Mouse (Mus musculus) erythroblast, embryonic 14.5 days (primary cell): ENCODE data around the gene Ffar3. TPM values are rescaled to one million over a fixed set of nuclear protein-coding genes. Genes with fewer than 3 reads are reported as not detected.
"Not testable (repeated sequence)": the region's sequence is repeated elsewhere in the genome, so short reads cannot be mapped to it uniquely, and the experiment has no call there.

Experiments used
- H3K27me3 ChIP-seq: 2 replicates; pipeline ENCODE4 v1.6.1; 2012; ENCODE audit warnings: inconsistent platforms; ENCODE audit not compliant: control insufficient read depth
- H3K36me3 ChIP-seq: 2 replicates; pipeline ENCODE4 v1.6.1; 2012; ENCODE audit warnings: mild to moderate bottlenecking, inconsistent platforms; ENCODE audit not compliant: control insufficient read depth
- H3K4me1 ChIP-seq: 2 replicates; pipeline ENCODE4 v1.6.1; 2012; ENCODE audit warnings: inconsistent platforms; ENCODE audit not compliant: control insufficient read depth
- H3K4me3 ChIP-seq: replicated peaks from 2 replicates; pipeline ENCODE3; 2012; ENCODE audit warnings: moderate library complexity, mild to moderate bottlenecking, inconsistent platforms
- H3K9me3 ChIP-seq: 2 replicates; pipeline ENCODE4 v1.6.1; 2012; ENCODE audit warnings: low read length, inconsistent platforms, mixed read lengths; ENCODE audit not compliant: control insufficient read depth
- GATA1 ChIP-seq: IDR thresholded peaks from 2 replicates; pipeline ENCODE4 v1.6.1; 2012; ENCODE audit warnings: low read length, inconsistent platforms, mixed read lengths
- TAL1 ChIP-seq: IDR thresholded peaks from 3 replicates; pipeline ENCODE4 v1.6.1; 2012; ENCODE audit warnings: low read length, inconsistent platforms, mixed read lengths
- polyA plus RNA-seq: library from polyadenylated mRNA; stranded (reverse); fragments of >175 nt; gene quantifications from 2 replicates; pipeline ENCODE4 v1.2.3, GENCODE M21; 2012

Ffar3 gene
- polyA plus RNA-seq, 1 experiment: not detected

DNA sequence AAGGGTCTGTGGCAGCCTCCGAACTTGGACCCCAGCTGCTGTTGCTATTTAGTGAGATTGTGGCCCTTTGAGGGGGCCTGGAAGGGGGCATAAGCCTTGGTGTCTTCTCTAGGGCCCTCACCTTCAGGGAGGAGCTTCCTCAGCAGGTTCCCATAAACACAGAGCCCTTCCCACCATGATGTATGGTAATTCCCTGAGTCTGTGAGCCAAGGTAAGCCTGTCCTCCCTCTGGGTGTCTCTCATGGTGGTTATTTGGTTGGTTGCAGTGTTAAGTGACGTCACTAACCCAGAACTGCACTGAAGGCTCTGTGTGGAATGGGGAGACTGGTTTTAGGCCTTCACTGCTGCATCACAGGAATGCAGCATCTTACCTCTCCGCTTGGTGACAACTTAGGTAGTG is 26.6 kb downstream of the Ffar3 start:
- Histone ChIP-seq H3K9me3 (peaks cover 2% of the 10 kb centered on the region; the same call in 1 of the 2 replicates), H3K4me1 (no peaks in the 10 kb centered on the region), H3K36me3 (no peaks in the 10 kb centered on the region)

DNA sequence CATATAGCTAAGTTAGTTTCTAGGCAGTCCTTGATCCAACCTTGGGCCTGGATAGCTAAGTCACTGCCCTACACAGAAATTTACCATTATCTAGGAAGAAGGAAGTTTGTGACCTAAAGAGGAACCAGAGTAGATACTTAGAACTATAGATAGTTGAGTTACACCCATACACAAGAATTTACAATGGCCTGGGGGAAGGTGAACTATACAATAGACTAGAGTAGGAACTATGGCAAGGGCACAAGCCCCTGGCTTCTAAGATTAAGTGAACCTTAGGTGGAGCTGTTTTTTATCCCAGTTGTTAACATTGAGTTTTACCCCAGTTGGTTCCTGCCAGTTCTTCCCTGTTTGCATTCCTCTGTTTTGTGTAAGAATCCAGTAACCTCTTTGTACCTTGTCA is 27.1 kb downstream of the Ffar3 start:
- not testable (repeated sequence) for H3K27me3 ChIP-seq, H3K36me3 ChIP-seq, H3K9me3 ChIP-seq, H3K4me1 ChIP-seq, H3K4me3 ChIP-seq

More for the DNA sequence above, 26.6 kb downstream of the Ffar3 start:
- TF ChIP-seq GATA1 (no peak), TAL1 (no peak)
- Histone ChIP-seq H3K27me3 (no peaks in the 10 kb centered on the region), H3K4me3 (no peak overlapping the region)

DNA sequence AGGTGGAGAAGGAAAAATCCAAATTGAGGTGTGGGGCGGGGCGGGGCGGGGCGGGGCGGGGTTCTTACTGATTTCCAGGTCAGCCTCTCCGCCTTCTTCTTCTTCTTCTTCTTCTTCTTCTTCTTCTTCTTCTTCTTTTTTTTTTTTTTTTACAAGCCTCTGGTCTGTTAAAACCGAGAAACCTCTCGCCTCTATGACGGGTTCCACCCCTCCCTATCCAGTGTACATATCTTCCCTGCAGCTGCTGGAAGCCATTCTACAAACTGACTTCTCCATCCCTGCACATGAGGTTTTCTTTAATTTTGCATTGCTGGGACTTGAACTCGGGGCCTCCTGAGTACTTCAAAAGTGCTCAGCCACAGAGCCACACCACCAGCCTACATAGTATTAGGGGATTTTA is 29.3 kb downstream of the Ffar3 start:
- TF ChIP-seq GATA1 (no peak), TAL1 (no peak)
- Histone ChIP-seq H3K4me3 (no peak overlapping the region), H3K4me1 (no peaks in the 10 kb centered on the region), H3K36me3 (no peaks in the 10 kb centered on the region), H3K27me3 (no peaks in the 10 kb centered on the region), H3K9me3 (peaks cover 2% of the 10 kb centered on the region; the same call in 1 of the 2 replicates)

DNA sequence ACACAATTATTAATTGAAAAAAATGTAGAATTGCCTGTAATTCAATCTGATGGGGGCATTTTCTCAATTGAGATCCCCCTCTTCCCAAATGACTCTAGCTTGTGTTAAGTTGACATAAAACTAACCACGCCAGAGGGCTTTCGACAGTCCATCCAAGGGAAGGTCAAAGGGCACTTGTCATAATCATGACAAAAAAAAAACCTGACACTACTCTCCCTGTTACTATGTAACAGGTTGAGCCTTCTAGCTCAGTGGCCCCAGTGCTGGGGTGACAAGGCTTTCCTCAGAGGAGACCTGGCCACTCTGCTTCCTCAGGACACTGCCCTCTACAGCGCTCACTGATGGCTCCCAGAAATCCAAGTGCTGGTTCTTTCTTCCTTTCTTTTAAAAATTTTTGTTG is 31.7 kb downstream of the Ffar3 start:
- Histone ChIP-seq H3K9me3 (peaks cover 2% of the 10 kb centered on the region; the same call in 1 of the 2 replicates), H3K27me3 (no peaks in the 10 kb centered on the region), H3K4me1 (no peaks in the 10 kb centered on the region; the same call in 1 of the 2 replicates), H3K36me3 (no peaks in the 10 kb centered on the region), H3K4me3 (no peak overlapping the region)
- TF ChIP-seq TAL1 (no peak), GATA1 (no peak)

DNA sequence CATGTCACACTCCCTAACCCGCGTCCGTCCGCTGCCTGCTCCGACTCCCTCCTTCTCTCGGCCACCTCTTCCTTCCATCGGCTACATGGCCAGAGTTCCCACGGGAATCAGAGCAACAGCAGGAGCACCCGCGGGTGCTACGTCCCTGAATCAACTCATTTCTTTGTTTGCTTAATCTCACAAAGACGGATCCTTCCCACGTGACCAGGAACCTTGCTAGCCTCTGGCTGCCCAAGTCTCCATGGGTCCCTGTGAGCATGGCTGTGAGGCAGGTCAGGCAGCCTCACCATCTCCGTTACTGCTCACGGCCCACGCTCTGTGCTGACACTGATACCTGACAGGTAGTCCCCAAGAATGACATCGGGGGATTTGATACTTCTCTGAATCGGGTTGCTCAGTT is 32.3 kb downstream of the Ffar3 start, which contains the start of gene Ffar2:
TSS of gene Ffar2 (minus strand) at position 101 of the 400 bp plus-strand sequence.
- H3K4me3 ChIP-seq: no peak within 1 kb of the TSS
- H3K36me3 ChIP-seq: no peaks in the 10 kb centered on the region
- no peaks in the 10 kb centered on the region; the same call in 1 of the 2 replicates for H3K4me1 ChIP-seq
- H3K27me3 ChIP-seq: no peaks in the 10 kb centered on the region
- TF ChIP-seq TAL1: no peak
- TF ChIP-seq GATA1: no peak
- peaks cover 2% of the 10 kb centered on the region; the same call in 1 of the 2 replicates for H3K9me3 ChIP-seq

DNA sequence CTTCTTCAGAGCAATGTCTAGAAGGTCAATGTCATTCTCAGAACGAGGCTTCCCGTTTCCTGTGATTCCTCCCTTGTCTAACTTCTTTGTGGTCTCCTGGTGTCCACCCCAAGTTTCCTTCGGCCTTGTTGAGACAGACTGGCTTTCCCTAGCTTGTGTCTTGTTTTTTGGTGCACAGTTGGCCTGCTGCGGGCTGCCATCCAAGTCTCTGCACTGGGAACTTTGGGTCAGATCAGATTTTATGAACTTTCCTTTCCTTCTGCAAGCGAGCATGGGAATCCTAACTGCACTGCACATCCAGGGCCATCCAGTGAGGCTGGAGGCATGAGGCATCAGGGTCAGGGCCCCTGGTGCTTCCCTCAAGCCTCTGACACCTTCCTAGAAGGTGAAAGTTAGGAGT is 34.4 kb downstream of the Ffar3 start:
- H3K4me1 ChIP-seq: no peaks in the 10 kb centered on the region; the same call in 1 of the 2 replicates
- H3K4me3 ChIP-seq: no peak overlapping the region
- no peaks in the 10 kb centered on the region for H3K9me3 ChIP-seq
- H3K27me3 ChIP-seq: no peaks in the 10 kb centered on the region
- TF ChIP-seq GATA1 (no peak), TAL1 (no peak)
- no peaks in the 10 kb centered on the region for H3K36me3 ChIP-seq

DNA sequence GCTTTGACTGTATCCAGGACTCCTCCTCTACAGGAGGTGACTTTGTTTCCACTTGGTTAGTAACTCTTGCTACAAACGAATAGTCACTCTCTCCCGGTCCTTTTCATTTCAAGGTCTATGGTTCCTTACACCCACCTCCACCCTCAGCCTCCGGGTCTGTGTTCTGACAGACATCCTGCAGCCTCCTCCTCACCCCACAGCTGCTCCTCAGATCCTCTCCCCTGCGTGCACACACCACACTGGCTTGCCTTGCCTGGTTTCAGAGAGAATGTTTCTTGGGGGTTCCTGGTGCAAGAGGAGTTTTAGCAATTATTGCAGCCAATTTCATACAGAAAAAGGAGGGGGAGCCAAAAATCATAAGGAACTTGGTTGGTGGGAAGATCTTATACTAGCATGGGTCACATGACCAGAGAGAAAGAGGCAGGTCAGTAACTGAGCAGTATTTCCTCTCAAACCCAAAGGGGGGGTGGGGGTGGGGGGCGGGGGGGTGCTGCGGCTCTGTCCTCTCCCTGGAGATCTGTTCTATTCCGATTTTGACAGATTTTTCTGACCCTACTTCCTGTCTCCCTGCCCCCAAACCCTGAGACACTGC is 35.0 kb downstream of the Ffar3 start:
- Histone ChIP-seq H3K4me1 (no peaks in the 10 kb centered on the region; the same call in 1 of the 2 replicates), H3K4me3 (no peak overlapping the region), H3K27me3 (no peaks in the 10 kb centered on the region), H3K36me3 (no peaks in the 10 kb centered on the region), H3K9me3 (no peaks in the 10 kb centered on the region)
- TF ChIP-seq GATA1 (no peak), TAL1 (no peak)

DNA sequence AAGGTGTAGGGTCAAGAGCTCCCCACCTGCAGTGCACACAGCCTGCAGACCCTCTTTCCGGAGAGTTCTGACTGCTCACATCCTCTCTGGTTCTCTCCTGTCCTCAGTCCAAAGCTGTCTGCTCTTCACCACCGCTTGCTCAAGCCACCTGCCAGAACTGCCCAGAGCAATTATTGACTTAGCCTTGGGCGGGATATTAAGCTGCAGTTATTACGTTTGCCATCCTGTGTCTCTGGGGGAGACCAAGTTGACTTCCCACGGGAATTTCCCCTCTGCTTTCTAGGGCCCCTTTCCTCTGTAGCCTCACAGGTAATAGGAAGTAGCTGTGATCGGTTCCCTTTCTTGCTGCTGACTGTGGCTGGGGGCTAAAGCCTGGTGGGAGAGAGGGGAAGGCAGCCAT is 35.8 kb downstream of the Ffar3 start:
- Histone ChIP-seq H3K4me1 (no peaks in the 10 kb centered on the region; the same call in 1 of the 2 replicates), H3K4me3 (no peak overlapping the region), H3K9me3 (no peaks in the 10 kb centered on the region), H3K27me3 (no peaks in the 10 kb centered on the region), H3K36me3 (no peaks in the 10 kb centered on the region)
- TF ChIP-seq GATA1: no peak
- TF ChIP-seq TAL1: no peak

DNA sequence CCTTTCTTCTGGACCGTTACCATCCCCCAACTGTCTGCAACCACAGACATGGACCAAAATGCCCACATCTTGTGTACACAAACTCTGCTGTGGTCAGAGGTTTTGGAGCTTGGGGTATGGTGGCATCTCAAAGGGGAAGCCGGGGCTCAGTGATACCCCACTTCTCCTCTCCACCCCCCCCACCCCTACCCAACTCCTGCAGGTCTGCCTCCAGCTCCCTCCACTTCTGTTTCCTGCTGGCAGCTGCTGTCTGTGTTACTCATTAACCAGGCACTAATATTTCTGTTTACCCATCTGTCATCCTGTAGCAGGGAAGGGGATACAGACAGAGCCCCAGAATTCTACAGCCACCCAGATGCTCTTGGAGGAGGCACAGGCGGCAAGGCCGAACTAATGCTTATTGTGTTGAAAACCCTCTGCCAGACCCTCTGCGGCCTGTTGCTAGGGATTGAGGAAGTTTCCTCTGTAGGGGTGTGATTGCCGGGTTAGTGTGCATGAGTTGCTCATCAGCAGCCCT is 43.6 kb downstream of the Ffar3 start:
- no peak for TF ChIP-seq GATA1
- no peak for TF ChIP-seq TAL1
- H3K9me3 ChIP-seq: no peaks in the 10 kb centered on the region
- no peak overlapping the region for H3K4me3 ChIP-seq
- no peaks in the 10 kb centered on the region; the same call in 1 of the 2 replicates for H3K4me1 ChIP-seq
- H3K36me3 ChIP-seq: no peaks in the 10 kb centered on the region
- H3K27me3 ChIP-seq: no peaks in the 10 kb centered on the region

DNA sequence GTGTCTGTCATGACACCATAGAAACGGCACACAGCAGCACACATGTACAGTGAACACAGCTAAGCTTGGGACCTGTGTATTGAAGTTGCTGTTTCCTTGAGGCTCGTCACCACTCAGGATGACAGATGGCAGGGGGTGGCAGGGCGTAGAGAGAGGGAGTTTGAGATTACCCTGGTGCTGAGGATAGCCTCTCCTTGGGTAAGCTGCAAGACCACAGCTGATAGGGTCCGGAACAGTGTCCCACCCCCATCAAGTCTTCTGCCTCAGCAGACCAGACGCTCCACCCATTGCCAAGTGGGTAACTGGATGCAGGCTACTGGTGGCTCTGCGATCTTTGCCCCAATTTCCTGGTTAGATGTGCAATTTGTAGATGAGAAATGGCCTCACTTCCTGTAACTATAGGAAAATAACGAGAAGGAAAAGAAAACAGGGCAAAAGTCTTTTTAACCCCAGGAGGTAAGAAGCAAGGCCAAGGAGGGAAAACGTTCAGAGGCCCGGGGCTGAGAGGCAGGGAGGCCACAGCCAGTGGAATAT is 44.2 kb downstream of the Ffar3 start:
- Histone ChIP-seq H3K9me3 (no peaks in the 10 kb centered on the region), H3K4me3 (no peak overlapping the region), H3K36me3 (no peaks in the 10 kb centered on the region), H3K4me1 (no peaks in the 10 kb centered on the region; the same call in 1 of the 2 replicates), H3K27me3 (no peaks in the 10 kb centered on the region)
- TF ChIP-seq TAL1: no peak
- no peak for TF ChIP-seq GATA1
